Mouse (Mus musculus) v-Abl transformed pro-B cells (cell line): ENCODE measurements at regions not wholly inside any gene's neighbourhood (a gene's known extent, or its start where the extent isn't known, plus 50 kb on each side); places are given as distances from the start of the nearest gene placed in this dataset.

Experiments
- in situ Hi-C, 2 experiments: fragments of 400-800 bp; cut with MboI; formaldehyde crosslinking; loops; one replicate each; pipeline ENCODE4 v1.15.1; 2025; ENCODE audit not compliant: unreplicated experiment in 2 of 2

DNA sequence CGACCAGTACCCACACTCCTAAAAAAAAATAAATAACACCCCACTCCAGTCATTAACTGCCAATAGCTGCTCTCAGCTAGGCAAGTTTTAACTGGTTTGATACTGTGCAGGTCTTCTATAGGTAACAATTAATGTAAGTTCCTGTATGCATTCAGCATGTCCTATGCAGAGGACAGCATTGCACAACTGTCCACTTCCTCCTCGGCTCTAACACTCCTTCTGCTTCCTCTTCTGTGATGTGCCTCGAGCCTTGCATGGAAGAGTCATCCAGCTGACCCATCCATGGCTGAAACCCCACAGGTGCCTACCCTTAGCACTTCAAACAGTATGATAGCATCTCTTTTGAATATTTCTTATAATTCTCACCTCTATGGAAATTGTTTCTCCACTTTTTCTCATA, 449.4 kb upstream of the Rag2 start:
- in situ Hi-C loops, result no loop called here

DNA sequence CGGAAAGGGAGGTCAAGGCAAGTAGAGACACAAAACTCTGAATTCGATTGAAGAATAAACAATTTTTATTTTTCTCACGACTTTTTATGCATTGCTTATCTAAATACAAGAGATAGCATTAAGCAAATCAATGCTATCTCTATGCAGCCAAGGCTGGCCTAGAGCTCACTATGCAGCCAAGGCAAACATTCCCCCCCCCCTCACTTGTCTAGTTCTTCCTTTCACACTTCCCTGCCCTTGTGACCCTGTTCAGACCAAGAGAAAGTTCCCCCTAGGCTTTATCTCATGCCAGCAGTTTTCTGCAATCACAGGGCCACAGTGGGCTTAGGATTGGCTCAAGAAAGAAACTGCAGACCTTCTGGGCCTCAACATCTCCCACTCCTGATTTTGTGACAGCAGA, 417.9 kb upstream of the Rag2 start:
- in situ Hi-C loops, result no loop called here

DNA sequence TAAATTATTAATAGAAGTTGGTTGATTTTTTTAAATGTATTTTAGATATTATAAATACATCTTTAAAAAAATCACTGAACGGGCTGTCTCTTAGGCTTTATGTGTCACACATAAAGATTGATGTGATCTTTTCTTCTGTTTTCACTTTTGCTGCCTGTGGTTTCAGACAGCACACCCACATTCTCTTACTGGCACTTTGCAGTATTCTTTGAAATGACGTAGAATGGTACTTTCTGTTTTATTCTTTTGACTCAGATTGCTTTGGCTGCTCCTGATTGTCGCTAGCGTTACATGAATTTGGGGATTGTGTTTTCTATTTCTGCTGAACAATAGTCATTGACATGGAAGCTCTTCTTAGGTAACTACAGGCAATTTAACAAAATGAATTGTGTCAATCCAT, 415.4 kb upstream of the Rag2 start:
- in situ Hi-C loops, result no loop called here

DNA sequence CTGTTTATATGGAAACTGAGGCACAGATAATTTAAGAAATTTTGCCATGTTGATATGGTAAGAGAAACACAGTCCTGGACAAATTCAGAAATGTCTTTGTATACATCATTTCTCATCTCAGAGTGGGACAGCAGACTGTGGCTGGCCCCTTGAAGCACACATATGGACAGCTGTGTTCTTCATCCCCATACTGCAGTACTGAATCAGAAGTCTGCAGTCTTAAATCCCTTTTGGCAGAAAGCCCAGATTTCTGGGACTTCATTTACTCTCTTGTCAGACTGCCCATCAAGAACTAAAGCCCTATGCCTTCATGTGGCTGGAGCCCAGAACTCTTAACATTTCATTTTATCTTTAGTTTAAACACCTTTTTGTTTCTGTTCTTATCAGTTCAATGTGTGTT, 403.8 kb upstream of the Rag2 start:
- in situ Hi-C loops, result no loop called here

DNA sequence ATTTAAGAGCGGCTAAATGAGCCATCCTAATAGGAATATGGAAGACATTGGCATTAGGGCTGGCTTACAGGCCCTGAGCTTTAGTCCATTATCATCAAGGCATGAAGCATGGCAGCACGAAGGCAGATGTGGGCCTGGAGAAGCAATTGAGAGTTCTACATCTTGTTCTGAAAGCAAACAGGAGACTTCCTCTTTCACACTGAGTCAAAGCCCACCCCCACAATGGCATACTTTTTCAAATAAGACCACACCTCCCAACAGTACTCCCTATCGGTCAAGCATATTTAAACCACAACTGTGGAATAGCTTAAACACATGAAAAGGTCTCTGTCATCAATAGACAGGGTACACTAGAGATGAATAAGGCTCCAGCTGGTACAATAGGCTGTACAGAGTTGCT, 381.5 kb upstream of the Rag2 start:
- in situ Hi-C loops, result no loop called here

DNA sequence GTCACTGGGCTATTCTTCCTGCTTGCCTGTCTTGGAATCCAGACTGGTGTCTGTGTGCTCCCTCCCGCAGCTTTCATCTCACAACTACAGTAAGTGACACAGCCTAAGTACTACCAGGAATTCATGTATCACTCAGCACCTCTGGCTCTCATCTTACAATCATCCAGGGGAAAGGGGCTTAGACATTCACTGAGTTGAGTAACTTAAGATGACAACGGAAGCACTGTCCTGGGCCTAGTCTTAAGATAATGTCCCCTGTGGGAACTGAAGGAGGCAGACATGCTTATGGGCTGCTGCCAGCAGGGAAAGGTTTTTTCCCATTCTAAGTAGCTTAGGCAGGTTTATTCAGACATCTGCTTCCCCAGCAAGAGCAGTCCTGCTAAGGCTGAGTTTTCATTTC, 377.4 kb upstream of the Rag2 start:
- in situ Hi-C loops, result no loop called here

DNA sequence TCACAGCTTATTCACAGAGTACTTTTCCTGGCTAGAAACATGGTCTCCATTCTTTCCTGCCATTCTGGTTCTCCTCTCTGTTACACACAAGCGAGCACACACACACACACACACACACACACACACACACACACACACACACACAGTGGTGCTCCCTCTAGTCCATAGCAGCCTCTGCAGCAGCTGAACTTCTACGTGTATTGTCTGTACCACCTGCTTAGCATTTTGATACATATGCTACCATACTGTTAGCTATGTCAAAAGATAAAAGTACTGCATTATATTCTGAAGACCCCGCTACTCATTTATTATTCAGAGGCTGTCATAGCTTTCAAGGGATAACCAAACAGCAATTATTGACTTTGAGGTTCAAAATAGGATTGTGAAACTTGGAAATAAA, 372.3 kb upstream of the Rag2 start:
- in situ Hi-C loops, result no loop called here

DNA sequence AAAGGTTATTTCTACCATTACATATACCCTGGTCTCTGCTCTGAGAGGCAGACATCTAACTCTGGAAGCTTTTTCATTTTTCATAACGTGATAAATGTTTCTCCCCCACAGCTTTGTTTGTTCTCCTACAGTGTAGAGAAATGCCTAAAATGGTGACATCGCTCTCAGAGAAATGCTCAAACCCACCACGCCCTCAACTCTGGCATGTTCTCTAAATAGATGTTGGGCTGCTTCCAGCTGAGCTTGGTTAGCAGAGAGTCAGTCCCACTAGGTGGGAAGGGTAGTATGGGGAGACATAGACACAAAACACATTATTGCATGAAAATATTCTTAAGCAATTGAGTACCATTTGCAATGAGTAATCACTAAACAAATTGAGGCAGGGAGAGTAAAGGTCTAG, 368.1 kb upstream of the Rag2 start:
- in situ Hi-C loops, result no loop called here

DNA sequence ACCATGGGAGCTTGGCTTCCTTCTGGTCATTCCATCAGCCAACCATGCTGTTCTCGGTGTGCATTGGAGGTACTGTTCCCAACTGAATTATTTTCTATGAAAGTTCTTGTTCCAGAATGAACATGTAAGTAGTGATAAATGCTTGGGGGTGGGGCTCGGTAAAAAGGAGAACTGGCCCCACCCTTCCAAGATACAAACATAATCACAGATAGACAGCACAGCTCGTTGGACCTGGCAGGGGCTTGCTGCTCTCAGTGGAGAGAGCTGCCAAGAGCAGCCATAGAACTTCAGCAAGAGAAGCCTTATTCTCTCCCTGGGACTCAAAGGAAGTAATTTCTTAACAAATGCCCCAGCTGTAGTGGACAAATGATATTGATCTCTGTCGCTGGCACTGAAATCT, 360.6 kb upstream of the Rag2 start:
- in situ Hi-C loops, result no loop called here

DNA sequence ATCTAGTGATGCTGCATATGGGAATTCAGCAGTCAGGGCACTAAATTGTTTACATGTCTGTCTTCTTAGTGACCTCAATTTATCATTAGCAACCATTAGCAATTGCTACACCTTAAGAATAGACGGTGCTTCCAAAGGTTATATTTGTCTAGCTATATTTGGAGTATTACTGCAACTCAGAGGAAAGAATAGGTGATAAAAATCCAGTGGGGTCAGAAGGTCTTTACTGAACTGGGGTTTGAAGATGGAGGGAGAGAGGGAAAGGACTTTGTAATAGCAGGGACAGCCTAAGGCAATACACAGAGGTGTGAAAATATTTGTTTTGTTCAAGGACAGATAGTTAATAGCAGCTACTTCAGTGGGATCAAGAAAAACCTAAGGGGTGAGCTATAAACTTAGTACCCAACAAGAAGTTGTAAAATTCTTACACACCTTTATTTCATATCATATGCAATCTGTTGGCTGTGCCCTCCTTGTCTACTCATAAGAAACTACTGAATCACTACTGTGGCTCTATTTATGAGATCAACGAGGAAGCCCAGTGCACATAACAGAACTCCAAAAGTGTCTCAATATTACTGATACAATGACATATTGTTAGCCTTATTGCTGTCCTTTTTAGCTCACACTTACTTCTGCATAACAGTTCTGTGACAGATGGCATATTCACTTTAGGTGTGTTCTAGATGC, 357.7 kb upstream of the Rag2 start:
- in situ Hi-C loops, result no loop called here

DNA sequence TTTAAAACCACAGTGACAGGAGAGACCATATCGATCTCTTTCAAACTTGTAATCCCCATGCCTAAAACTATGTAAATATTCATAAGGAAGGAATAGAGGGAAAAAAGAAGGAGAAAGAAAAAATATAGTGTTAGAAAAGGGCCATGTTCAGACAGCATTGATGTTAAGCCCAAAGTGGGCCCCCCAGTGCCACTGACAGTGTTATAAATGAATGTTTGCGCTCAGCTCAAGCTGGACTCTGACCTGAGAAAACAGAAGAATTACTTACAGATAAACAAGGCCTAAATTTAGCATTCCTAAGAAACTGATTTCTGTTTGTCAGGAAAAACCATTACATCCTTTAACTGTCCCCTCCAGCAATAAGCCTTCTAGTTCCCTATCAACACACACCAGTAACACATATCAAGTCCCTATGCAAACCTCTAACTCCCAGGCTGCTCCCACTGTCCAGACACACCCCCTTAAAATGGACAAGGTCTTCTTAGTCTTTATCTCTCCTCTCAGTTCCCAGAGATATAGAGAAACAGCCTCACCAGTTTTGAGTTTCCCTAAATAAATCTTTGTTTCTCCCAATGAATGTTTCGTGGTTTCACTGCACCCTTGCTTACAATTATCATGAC, 350.4 kb upstream of the Rag2 start:
- in situ Hi-C loops, result no loop called here

DNA sequence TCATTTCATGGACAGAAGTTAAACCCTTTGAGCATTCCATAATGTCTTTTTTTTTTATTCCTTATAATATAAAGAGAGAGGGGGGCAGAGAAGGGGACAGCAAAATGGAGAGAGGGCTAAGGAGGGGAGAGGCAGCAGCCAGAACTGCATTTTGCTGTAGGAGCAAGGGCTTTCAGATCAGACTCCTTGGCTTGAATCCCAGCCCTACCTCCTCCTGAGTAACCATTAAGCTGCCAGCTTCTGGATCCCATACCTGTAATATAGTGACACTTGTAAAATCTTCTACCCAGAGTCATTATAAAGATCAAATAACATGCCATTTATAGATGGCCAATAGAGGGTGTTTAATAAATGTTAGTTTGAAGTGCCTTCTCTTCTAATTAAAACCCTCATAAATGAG, 339.6 kb upstream of the Rag2 start:
- in situ Hi-C loops, result no loop called here

DNA sequence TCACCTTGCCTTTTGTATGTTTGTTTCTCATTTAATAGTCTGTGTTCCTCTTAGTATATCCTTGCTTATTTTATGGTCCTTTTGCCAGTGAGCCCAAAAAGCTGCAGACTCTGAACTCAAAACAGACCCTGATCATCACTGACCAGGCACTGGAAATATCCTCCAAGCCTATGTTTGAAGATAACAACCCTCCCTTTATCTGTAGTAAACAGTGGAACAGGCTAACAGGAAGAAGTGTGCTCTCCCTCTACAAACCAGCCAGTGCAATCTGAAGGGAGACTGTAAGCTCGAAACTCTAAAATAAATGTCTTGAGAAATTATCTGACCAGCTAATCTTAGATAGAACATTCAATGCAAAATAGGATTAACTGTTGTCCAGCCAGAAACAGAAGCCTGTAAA, 336.4 kb upstream of the Rag2 start:
- in situ Hi-C loops, result no loop called here

DNA sequence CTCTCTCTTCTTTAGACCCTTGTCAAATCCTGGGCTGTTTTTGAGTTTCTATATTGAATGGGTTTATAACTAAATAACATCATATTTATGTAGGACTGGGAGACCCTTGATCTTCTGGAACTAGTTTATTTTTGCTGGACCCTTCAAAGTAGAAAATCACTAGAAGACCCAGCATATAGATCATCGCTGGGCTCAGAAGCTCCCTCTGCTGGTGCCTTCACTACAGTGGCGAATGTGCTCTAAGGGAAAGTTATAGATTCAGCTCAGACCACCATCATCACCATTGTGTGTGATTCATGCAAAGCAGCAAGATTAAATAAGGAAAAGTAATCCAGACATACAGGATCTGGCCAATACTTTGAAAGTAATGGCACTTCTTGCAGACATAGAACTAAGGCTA, 335.4 kb upstream of the Rag2 start:
- in situ Hi-C loops, result no loop called here

DNA sequence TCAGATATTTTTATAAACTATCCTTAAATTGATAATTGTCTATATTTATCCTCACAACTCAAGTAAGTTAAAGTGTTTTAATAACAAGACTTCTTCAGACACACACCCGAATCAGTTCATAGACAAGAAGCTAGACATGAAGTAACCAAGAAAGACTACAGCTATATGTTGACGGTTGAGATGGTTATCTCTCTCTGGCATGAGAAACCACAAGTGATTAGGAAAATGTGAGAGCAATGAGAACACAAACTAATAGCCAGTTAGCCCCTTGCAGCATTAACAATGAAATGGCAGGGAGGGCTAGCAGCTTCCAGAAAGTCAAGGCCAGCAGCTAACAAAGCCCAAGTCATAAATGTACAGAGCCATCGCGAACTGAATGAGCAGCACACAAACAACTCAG, 333.8 kb upstream of the Rag2 start:
- in situ Hi-C loops, result no loop called here

DNA sequence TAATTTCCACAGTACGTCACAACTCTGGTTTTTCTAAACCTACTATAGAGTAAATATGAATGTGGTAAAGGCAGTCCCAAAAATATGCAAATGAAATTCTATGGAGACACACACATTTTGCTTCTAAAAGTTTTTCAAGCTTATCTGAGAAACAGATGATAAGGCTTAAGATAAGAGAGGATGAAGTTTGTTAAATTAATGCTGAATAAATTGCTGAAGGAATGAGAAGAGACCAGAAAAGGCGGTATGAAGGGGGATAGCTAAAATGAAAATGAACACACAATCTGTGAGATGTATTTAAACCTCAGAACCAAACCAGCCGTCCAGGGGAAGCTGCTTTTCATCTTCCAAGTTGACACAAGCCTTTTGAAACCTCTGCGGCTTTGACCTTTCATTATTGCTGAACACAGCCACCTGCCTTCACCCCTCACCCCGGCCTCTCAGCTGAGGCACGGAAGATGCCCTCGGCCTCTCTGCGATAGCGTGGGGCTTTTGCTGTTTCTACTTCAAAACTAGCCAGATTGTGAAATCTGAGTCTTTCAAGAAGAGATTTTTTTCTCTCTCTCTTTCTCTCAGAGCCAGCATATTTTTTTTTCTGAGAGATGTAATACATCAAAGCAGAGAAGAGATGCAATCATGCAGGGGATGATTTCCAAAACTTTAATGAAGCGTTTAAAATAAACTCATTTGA, 328.7 kb upstream of the Rag2 start:
- in situ Hi-C loops, result no loop called here

DNA sequence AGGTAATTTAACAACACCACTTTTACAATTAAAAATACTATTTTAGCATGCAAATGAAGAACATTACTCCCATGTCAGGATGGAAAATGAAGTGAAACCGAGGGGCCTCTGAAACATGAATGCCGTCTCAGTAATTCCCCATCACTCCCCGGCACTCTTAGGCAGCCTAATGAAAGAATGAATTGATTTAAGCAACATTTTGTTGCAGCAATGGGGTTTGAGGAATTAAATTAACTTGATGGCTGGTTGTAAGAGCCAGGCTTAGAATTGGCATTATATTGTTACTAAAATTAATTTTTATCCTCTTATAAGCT, 328.2 kb upstream of the Rag2 start:
- in situ Hi-C loops, result no loop called here

DNA sequence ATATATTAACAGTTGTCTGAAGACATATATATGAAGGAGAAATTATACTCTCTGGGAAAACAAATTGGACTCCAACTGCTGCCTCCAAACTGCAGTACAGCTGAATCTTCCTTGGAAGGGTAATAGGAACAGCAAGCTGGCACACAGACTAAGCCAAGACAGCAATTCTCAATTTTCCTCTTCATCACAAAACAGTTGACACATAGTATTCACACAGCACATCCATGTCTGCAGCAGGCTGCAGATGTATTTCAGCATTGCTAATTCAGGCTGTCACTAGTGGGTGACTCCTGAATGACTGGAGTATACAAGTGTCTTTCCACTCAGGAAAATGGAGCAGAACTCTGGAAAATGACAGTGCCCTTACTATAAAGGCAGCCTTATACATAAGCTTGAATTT, 327.7 kb upstream of the Rag2 start:
- in situ Hi-C loops, result no loop called here

DNA sequence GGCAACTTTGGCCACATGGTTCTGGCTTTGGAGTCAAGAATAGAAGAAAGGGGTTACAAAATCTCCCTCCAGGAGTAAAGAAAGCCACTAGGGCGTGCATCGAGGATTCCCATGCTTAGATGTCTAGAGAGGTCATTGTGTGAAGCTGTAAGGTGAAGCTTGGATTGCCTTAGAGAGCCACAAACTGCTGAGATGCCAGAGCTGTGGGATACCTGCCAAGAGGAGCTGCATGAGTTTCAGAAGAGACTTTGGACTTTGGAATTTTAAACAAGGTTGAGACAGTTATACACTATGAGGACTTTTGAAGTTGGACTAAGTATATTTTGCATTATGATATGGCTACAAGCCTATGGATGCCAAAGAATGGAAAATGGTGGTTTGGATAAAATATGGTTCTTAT, 325.4 kb upstream of the Rag2 start:
- in situ Hi-C loops, result no loop called here

DNA sequence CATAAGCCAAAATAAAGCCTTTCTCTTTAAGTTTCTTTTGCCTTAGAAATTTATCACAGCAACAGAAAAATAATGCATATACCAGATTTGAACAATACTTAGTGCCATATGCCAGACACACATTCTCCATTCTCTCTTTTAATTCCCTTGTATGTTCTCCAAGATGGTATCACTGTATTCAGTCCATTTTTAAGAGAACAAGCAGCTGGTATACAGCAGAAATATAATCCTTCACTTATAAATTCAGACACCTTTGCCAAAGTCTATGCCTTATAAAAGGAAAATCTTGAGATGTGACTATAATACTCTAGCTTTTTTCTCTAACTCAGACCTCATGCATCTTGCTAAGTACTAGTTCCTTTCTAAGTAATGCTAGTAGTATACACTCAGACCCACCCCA, 324.4 kb upstream of the Rag2 start:
- in situ Hi-C loops, result no loop called here

DNA sequence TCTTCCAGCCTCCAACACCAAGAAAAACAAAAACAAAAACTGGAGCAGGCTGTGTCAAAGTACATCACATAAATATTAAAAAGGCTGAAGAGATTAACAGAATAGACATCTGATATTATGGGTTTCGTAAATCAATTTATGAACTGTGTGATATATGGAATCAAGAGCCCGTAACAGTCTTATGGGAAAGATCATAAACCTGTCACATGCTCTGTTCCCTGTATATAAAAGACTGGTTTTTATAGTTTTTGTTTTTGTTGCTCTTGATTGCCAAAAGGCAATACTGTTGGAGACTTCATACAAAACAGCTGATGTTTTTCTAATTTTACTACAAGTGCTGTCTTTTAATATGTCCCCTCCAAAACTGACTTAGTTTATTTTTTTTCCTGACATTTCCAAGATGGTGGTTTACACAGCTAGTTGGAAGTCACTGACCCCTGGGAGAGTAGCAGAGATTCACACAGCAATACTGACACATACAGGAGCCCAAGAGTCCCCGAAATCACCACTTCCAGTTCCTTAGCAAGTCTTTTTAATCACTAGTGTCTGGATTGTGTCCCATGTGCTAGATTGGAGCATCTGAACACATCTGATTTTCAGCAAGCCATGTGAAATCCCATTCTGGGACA, 303.1 kb upstream of the Rag2 start:
- in situ Hi-C loops, result no loop called here

DNA sequence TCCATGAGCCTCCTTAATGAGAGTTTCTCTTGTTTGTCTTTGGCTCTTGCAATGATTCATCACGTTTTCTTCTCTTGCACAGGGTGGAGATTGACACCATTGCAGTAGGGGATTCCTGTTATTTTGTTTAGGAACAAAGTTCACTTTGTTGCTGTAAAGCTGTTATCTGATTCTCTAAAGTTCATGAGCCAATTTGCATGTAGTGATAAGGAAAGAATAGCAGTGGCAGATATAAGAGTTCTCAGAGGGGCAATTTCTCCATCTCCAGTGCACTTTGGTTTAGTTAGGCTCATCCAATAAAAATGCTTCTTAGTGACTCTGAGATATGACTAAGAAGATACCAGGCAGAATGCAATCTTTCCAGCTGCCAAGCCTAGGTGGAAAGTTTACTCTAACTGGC, 267.8 kb upstream of the Rag2 start:
- in situ Hi-C loops, result no loop called here
